ENCODE assay signal across 8 mouse cellular contexts in the genomic region with DNA sequence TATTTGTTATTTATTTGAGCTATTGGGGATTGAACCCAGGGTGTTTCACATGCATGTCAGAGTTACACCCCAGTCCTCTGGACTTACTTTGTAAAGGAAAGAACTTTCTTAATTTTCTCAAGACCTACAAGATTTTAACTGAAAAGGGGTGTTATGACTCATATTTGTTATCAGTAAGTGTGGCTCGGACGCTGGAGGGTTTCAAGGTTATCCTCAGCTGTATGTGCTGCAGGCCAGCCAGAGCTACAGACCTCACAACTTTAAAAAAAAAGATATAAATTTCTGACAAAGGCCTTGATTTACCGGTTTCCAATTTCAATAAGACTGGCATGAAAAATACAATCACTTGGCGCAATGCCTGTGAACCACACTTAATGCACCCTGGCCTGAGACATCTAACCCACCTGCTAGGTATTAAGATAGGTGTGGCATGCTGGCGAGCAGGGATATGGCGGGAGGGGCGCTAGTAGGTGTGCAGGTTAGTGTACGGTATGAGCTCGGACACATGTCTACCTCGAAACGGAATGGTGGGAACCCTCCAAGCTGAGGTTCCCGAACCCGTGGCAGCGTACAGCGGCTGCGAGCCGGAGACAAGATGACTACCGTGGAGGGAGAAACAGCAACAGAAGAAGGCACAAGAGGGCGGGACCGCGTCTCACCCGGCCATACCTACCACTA. TPM values are rescaled to one million over a fixed set of nuclear protein-coding genes. Genes with fewer than 3 reads are reported as not detected.
DNase-seq lines count a peak whose midpoint lies in the region; ATAC-seq and TF ChIP-seq lines count a peak whose summit lies in the region.

No protein-coding gene starts in this region.

- no peak for TF ChIP-seq POLR2A in heart, adult 2 months (IDR thresholded peaks at IDR 0.05; ENCODE audit: insufficient read depth, low read depth, low read length)
- no peak for TF ChIP-seq POLR2A in thymus, adult 2 months (IDR thresholded peaks at IDR 0.05; ENCODE audit: control insufficient read depth, extremely low read depth, insufficient read depth, low read length, poor library complexity)

- peak; percentile 13 for ATAC-seq in liver, embryonic 11.5 days (replicated peaks; ENCODE audit: low FRiP score)
- ATAC-seq in cerebellum, adult (ENCODE audit: insufficient number of reproducible peaks, low FRiP score, low TSS enrichment): no peak; the same call in 1 of the 2 replicates

- TF ChIP-seq CTCF in heart, adult 2 months (IDR thresholded peaks at IDR 0.05): peak; percentile 53; the same call in 1 of the 2 replicates
- TF ChIP-seq CTCF in thymus, adult 2 months (IDR thresholded peaks at IDR 0.05; ENCODE audit: borderline replicate concordance, control insufficient read depth, extremely low read depth, insufficient read depth, low read length, poor library complexity): no peak

- H3K4me3 ChIP-seq in heart, adult 2 months: peak overlapping the region; percentile 70
- H3K4me3 ChIP-seq in thymus, adult 2 months (ENCODE audit: control insufficient read depth, insufficient read depth, low read length): peak overlapping the region; percentile 69
- peak overlapping the region; percentile 79 for H3K4me3 ChIP-seq in liver, embryonic 11.5 days (ENCODE audit: low read depth, low read length)

- H3K9me3 ChIP-seq in liver, embryonic 11.5 days (ENCODE audit: control insufficient read depth, low read length): no peaks in the 10 kb centered on the region

- H3K27ac ChIP-seq in heart, adult 2 months: peak overlapping the region; percentile 97
- no peak overlapping the region for H3K27ac ChIP-seq in thymus, adult 2 months (ENCODE audit: control insufficient read depth, insufficient read depth, low read length)
- peak overlapping the region; percentile 68 for H3K27ac ChIP-seq in liver, embryonic 11.5 days (ENCODE audit: low read depth, low read length)

- peak overlapping the region; percentile 63 for H3K9ac ChIP-seq in heart, adult 2 months (ENCODE audit: low read depth, low read length)
- H3K9ac ChIP-seq in liver, embryonic 11.5 days (ENCODE audit: low read depth, low read length): peak overlapping the region; percentile 77

- no peaks in the 10 kb centered on the region for H3K79me2 ChIP-seq in heart, adult 2 months (replicated peaks; ENCODE audit: control insufficient read depth, insufficient read depth, low read length)

- no peaks in the 10 kb centered on the region for H3K27me3 ChIP-seq in heart, adult 2 months (ENCODE audit: control insufficient read depth, insufficient read depth, low read length)
- H3K27me3 ChIP-seq in thymus, adult 2 months (ENCODE audit: control insufficient read depth, insufficient read depth, low read length): no peaks in the 10 kb centered on the region
- H3K27me3 ChIP-seq in liver, embryonic 11.5 days (replicated peaks; ENCODE audit: control insufficient read depth, insufficient read depth, low read length): no peaks in the 10 kb centered on the region

- intact Hi-C loops in heart, adult 2 months (cut with DNase I): no loop called here
- intact Hi-C loops in heart, postnatal 14 days (cut with DNase I): loop anchor here (5.0 kb wide), 1 partner anchor 125 kb away; no protein-coding TSS in a partner anchor

- H3K4me2 ChIP-seq in liver, embryonic 11.5 days: peak overlapping the region; percentile 91

- no peaks in the 10 kb centered on the region for H3K36me3 ChIP-seq in heart, adult 2 months (ENCODE audit: control insufficient read depth, insufficient read depth, low read length)
- no peaks in the 10 kb centered on the region for H3K36me3 ChIP-seq in thymus, adult 2 months (ENCODE audit: control insufficient read depth, insufficient read depth, low read length)
- peaks cover 2% of the 10 kb centered on the region; the same call in 1 of the 2 replicates for H3K36me3 ChIP-seq in liver, embryonic 11.5 days (ENCODE audit: control insufficient read depth, insufficient read depth, low read length)

- DNase-seq in heart, adult 2 months: no peak
- DNase-seq in heart, postnatal 14 days: no peak
- no peak for DNase-seq in thymus, adult 2 months
- DNase-seq in thymus, postnatal 14 days: no peak
- no peak for DNase-seq in liver, embryonic 11.5 days (ENCODE audit: low spot score)
- no peak for DNase-seq in left cerebral cortex, adult 9 months (ENCODE audit: low spot score in 2 of 2)
- no peak for DNase-seq in kidney, postnatal 36 days

- 2% methylated on average over 22 of the region's 22 CpGs for WGBS in heart, adult 2 months
- WGBS in thymus, adult 2 months: 2% methylated on average over 22 of the region's 22 CpGs
- 1% methylated on average over 22 of the region's 22 CpGs for whole genome bisulfite sequencing in liver, embryonic 11.5 days

- no peak for TF ChIP-seq EP300 in heart, adult 2 months (IDR thresholded peaks at IDR 0.05; ENCODE audit: insufficient read depth, low read depth, low read length)

- H3K4me1 ChIP-seq in heart, adult 2 months (ENCODE audit: control insufficient read depth, insufficient read depth, low read length): peaks cover 2% of the 10 kb centered on the region
- peaks cover 4% of the 10 kb centered on the region for H3K4me1 ChIP-seq in thymus, adult 2 months (replicated peaks; ENCODE audit: control insufficient read depth, insufficient read depth, low read length)
- H3K4me1 ChIP-seq in liver, embryonic 11.5 days (replicated peaks; ENCODE audit: control insufficient read depth, insufficient read depth, low read length): peaks cover 7% of the 10 kb centered on the region

RNA-seq across cellular contexts. Expression of gene B3gntl1, which starts 0.5 kb away (rescaled TPM):
- total RNA-seq in heart, adult 2 months (2021): 1 to 10 TPM; 3.8 to 4.8 TPM
- 5.9 and 7.4 TPM in 2 replicates for polyA plus RNA-seq in heart, adult 2 months (2012; rRNA removed)
- total RNA-seq in heart, postnatal 14 days (2021): 1 to 10 TPM; 3.6 to 4.7 TPM
- polyA plus RNA-seq in thymus, adult 2 months (2012; rRNA removed): 6.8 and 8.2 TPM in 2 replicates
- polyA plus RNA-seq in liver, embryonic 11.5 days (2014; fragmentation: Nextera tagmentation; extraction: Ambion mirVana): 3.6 and 5.9 TPM in 2 replicates

RNA-seq across cellular contexts. Expression of gene Metrnl, which starts 28.9 kb away (rescaled TPM):
- 10 to 100 TPM; 18.0 to 21.2 TPM for total RNA-seq in heart, adult 2 months (2021)
- 20.4 and 27.1 TPM in 2 replicates for polyA plus RNA-seq in heart, adult 2 months (2012; rRNA removed)
- total RNA-seq in heart, postnatal 14 days (2021): 10 to 100 TPM; 20.4 to 22.7 TPM
- polyA plus RNA-seq in thymus, adult 2 months (2012; rRNA removed): 15.2 and 17.6 TPM in 2 replicates
- polyA plus RNA-seq in liver, embryonic 11.5 days (2014; fragmentation: Nextera tagmentation; extraction: Ambion mirVana): 4.5 and 4.7 TPM in 2 replicates
